Mouse (Mus musculus): ENCODE measurements at regions not wholly inside any gene's neighbourhood (a gene's known extent, or its start where the extent isn't known, plus 50 kb on each side); places are given as distances from the start of the nearest gene placed in this dataset.
A peak's percentile ranks its signal among the peaks of the same experiment; 100 is the strongest.
"Not testable (repeated sequence)": the region's sequence is repeated elsewhere in the genome, so short reads cannot be mapped to it uniquely, and the experiment has no call there.

- H3K27me3 ChIP-seq (ENCODE audit: control insufficient read depth, insufficient read depth, low read length), result no peaks in the 10 kb centered on the region
These were observed 351.5 kb downstream of the Kcnh5 start for GRCm38 (mm10) chr12:74825664-74826063.

GRCm38 (mm10) chr12:74824735-74825494, 352.2 kb downstream of the Kcnh5 start:
- no peak for DNase-seq (ENCODE audit: low read depth in 1 of 2, low spot score in 2 of 2)

More at GRCm38 (mm10) chr12:74825664-74826063, 351.5 kb downstream of the Kcnh5 start:
- Histone ChIP-seq H3K27ac (ENCODE audit: insufficient read depth, low read length) (no peak overlapping the region), H3K4me1 (ENCODE audit: control insufficient read depth, insufficient read depth, insufficient read length) (no peaks in the 10 kb centered on the region), H3K36me3 (ENCODE audit: control insufficient read depth, insufficient read depth, low read length) (no peaks in the 10 kb centered on the region), H3K4me3 (ENCODE audit: extremely low read depth, insufficient read depth, insufficient read length) (no peak overlapping the region)
- no peak for DNase-seq (ENCODE audit: low read depth in 1 of 2, low spot score in 2 of 2)
- TF ChIP-seq CTCF (IDR thresholded peaks at IDR 0.05; ENCODE audit: extremely low read depth, insufficient read depth, insufficient read length, insufficient replicate concordance), result no peak
- no peak for TF ChIP-seq POLR2A (IDR thresholded peaks at IDR 0.05; ENCODE audit: low read depth, low read length)
- WGBS, result 61% methylated on average over 3 of the region's 3 CpGs

GRCm38 (mm10) chr12:74816181-74816580, 361.0 kb downstream of the Kcnh5 start:
- not testable (repeated sequence) for DNase-seq (ENCODE audit: low read depth in 1 of 2, low spot score in 2 of 2); H3K36me3 ChIP-seq (ENCODE audit: control insufficient read depth, insufficient read depth, low read length); H3K27ac ChIP-seq (ENCODE audit: insufficient read depth, low read length); H3K4me3 ChIP-seq (ENCODE audit: extremely low read depth, insufficient read depth, insufficient read length); H3K27me3 ChIP-seq (ENCODE audit: control insufficient read depth, insufficient read depth, low read length); H3K4me1 ChIP-seq (ENCODE audit: control insufficient read depth, insufficient read depth, insufficient read length)
- WGBS, result 87% methylated on average over 3 of the region's 3 CpGs

More at GRCm38 (mm10) chr12:74824735-74825494, 352.2 kb downstream of the Kcnh5 start:
- 21% methylated on average over 3 of the region's 3 CpGs for WGBS
- TF ChIP-seq CTCF (IDR thresholded peaks at IDR 0.05; ENCODE audit: extremely low read depth, insufficient read depth, insufficient read length, insufficient replicate concordance) (no peak), POLR2A (IDR thresholded peaks at IDR 0.05; ENCODE audit: low read depth, low read length) (no peak)
- Histone ChIP-seq H3K4me1 (ENCODE audit: control insufficient read depth, insufficient read depth, insufficient read length) (no peaks in the 10 kb centered on the region), H3K36me3 (ENCODE audit: control insufficient read depth, insufficient read depth, low read length) (no peaks in the 10 kb centered on the region), H3K27me3 (ENCODE audit: control insufficient read depth, insufficient read depth, low read length) (no peaks in the 10 kb centered on the region), H3K27ac (ENCODE audit: insufficient read depth, low read length) (no peak overlapping the region), H3K4me3 (ENCODE audit: extremely low read depth, insufficient read depth, insufficient read length) (no peak overlapping the region)

- not testable (repeated sequence) for H3K4me3 ChIP-seq (ENCODE audit: extremely low read depth, insufficient read depth, insufficient read length); H3K27ac ChIP-seq (ENCODE audit: insufficient read depth, low read length); H3K36me3 ChIP-seq (ENCODE audit: control insufficient read depth, insufficient read depth, low read length); H3K27me3 ChIP-seq (ENCODE audit: control insufficient read depth, insufficient read depth, low read length); DNase-seq (ENCODE audit: low read depth in 1 of 2, low spot score in 2 of 2); H3K4me1 ChIP-seq (ENCODE audit: control insufficient read depth, insufficient read depth, insufficient read length)
- WGBS, result 82% methylated on average over 2 of the region's 2 CpGs
These were observed 368.6 kb downstream of the Kcnh5 start for GRCm38 (mm10) chr12:74808571-74808970.

DNA sequence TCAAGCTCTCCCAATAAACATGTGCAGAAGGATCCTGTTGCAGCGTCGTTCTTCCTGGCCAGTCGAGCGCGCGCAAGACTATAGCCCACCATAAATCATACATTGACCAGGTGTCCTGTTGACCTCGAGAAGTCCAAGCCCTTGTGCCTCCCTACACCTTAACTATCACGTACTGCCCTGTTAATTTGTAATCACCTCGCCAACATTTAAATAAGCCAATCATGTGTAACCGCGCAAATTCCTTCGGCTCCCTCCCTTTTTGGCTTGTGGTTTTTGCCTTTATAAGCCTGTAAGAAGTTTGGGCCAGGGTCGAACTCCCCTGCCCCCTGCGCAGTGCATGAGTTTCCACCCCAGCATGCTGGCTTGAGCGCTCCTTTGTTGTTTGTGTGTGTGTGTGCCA, 369.2 kb downstream of the Kcnh5 start:
- H3K4me3 ChIP-seq (ENCODE audit: extremely low read depth, insufficient read depth, insufficient read length); H3K27ac ChIP-seq (ENCODE audit: insufficient read depth, low read length): not testable (repeated sequence)
- WGBS, result 96% methylated on average over 15 of the region's 15 CpGs

GRCm38 (mm10) chr12:74803740-74804512, 373.2 kb downstream of the Kcnh5 start:
- Histone ChIP-seq H3K36me3 (ENCODE audit: control insufficient read depth, insufficient read depth, low read length) (no peaks in the 10 kb centered on the region), H3K27ac (ENCODE audit: insufficient read depth, low read length) (no peak overlapping the region), H3K4me1 (ENCODE audit: control insufficient read depth, insufficient read depth, insufficient read length) (no peaks in the 10 kb centered on the region), H3K4me3 (ENCODE audit: extremely low read depth, insufficient read depth, insufficient read length) (no peak overlapping the region), H3K27me3 (ENCODE audit: control insufficient read depth, insufficient read depth, low read length) (no peaks in the 10 kb centered on the region)
- TF ChIP-seq POLR2A (IDR thresholded peaks at IDR 0.05; ENCODE audit: low read depth, low read length) (no peak), CTCF (IDR thresholded peaks at IDR 0.05; ENCODE audit: extremely low read depth, insufficient read depth, insufficient read length, insufficient replicate concordance) (no peak)
- 54% methylated on average over 13 of the region's 13 CpGs for WGBS
- peak in 1 of 2 experiments; percentile 40 for DNase-seq (ENCODE audit: low read depth in 1 of 2, low spot score in 2 of 2)

More for the DNA sequence above, 369.2 kb downstream of the Kcnh5 start:
- DNase-seq (ENCODE audit: low read depth in 1 of 2, low spot score in 2 of 2); H3K27me3 ChIP-seq (ENCODE audit: control insufficient read depth, insufficient read depth, low read length); H3K36me3 ChIP-seq (ENCODE audit: control insufficient read depth, insufficient read depth, low read length); H3K4me1 ChIP-seq (ENCODE audit: control insufficient read depth, insufficient read depth, insufficient read length): not testable (repeated sequence)

- no peak for TF ChIP-seq CTCF (IDR thresholded peaks at IDR 0.05; ENCODE audit: extremely low read depth, insufficient read depth, insufficient read length, insufficient replicate concordance)
- TF ChIP-seq POLR2A (IDR thresholded peaks at IDR 0.05; ENCODE audit: low read depth, low read length), result no peak
- WGBS, result 69% methylated on average over 3 of the region's 3 CpGs
- no peak overlapping the region for H3K27ac ChIP-seq (ENCODE audit: insufficient read depth, low read length)
- no peaks in the 10 kb centered on the region for H3K27me3 ChIP-seq (ENCODE audit: control insufficient read depth, insufficient read depth, low read length)
- H3K4me1 ChIP-seq (ENCODE audit: control insufficient read depth, insufficient read depth, insufficient read length), result no peaks in the 10 kb centered on the region
- H3K36me3 ChIP-seq (ENCODE audit: control insufficient read depth, insufficient read depth, low read length), result no peaks in the 10 kb centered on the region
- no peak for DNase-seq (ENCODE audit: low read depth in 1 of 2, low spot score in 2 of 2)
- no peak overlapping the region for H3K4me3 ChIP-seq (ENCODE audit: extremely low read depth, insufficient read depth, insufficient read length)
These were observed 385.1 kb downstream of the Kcnh5 start for GRCm38 (mm10) chr12:74792036-74792435.

Data from spleen, adult 2 months (tissue).